Mouse (Mus musculus) G1E-ER4 (cell line): ENCODE measurements around the gene Sycp1. TPM values are rescaled to one million over a fixed set of nuclear protein-coding genes. Genes with fewer than 3 reads are reported as not detected.

Experiments used
- GATA1 ChIP-seq: IDR thresholded peaks from one replicate; pipeline ENCODE4 v1.8.0; 2012; ENCODE audit warnings: low read length, inconsistent platforms
- polyA plus RNA-seq: library from polyadenylated mRNA; stranded (reverse); fragments of >175 nt; gene quantifications from 2 replicates; pipeline ENCODE4 v1.2.3, GENCODE M21; 2012

Sycp1 gene
- polyA plus RNA-seq: not detected in 2 replicates

DNA sequence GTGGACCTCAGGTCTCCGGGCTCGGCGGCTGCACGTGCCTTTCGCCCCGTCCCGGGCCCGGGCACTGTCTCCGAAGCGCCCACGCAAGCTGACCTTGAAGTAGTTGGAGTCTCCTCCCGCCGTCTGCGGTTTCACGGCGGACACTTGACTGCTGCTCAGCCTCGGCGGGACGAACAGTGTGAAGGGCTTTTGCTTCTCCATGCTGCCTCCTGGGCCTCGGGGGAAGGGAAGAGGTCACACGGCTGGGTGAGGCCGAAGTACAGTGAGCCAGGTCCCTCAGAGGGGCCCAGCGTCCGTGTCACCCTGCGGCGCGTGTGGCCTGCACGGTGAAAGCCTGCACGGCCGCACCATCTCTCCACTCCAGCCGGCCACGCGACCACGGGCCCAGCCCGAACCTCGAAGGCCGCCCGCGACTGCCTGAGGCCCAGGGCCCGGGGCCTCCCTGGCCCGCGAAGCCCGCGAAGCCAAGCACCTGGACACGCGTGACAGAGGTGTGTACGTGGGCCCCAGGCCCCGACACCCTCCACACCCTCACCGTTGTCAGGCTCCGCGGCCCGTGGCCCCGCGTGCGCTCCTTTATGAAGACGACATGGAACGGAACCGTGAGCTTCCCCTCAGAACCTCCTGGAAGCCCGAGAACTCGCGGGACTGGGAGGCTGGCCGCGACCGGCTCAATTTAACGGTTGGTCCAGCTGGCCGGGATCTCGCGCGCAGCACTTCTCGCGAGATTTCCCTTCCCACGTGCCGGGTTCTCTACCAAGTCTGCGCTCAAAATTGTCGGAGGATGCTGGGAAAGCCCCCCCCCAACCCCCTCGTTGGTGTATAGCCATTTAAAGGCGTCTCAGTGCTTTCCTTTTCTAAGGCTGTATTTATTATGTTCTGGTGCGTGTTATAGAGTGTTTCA lies at the start of gene Sycp1:
Sycp1 (minus strand) TSS at position 650 of the 904 bp plus-strand sequence.
- TF ChIP-seq GATA1: no peak

GRCm38 (mm10) chr3:102980349-102980736 lies 44.4 kb upstream of the Sycp1 start:
- TF ChIP-seq GATA1: no peak

- no peak for TF ChIP-seq GATA1
These were observed 43.8 kb upstream of the Sycp1 start for GRCm38 (mm10) chr3:102979550-102980348.

- no peak for TF ChIP-seq GATA1
These were observed 41.0 kb upstream of the Sycp1 start for GRCm38 (mm10) chr3:102976906-102977305.

GRCm38 (mm10) chr3:102970508-102970907 lies 34.6 kb upstream of the Sycp1 start:
- TF ChIP-seq GATA1: no peak

GRCm38 (mm10) chr3:102970067-102970466 lies 34.2 kb upstream of the Sycp1 start:
- no peak for TF ChIP-seq GATA1

DNA sequence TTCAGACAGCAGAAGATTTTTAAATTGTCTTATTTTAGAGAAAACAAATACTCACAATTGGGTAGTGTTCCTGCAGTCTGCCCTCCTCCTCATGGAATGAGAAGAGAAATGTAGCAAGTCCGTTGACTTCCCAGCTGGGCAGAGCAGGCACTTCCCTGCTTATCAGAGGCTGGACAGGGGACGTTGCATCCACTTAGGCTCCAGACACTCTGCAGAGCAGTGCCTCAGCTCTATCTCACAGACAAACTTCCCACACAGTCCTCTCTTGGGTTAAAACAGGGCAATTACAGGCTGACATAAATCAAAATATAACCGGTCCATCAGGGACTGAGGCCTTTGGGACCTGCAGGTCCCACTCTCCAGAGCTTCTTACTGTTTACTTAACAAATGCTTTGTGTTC lies 28.1 kb upstream of the Sycp1 start, which contains the start of gene Nr1h5:
Nr1h5 (minus strand) TSS at position 101 of the 400 bp plus-strand sequence.
- no peak for TF ChIP-seq GATA1

DNA sequence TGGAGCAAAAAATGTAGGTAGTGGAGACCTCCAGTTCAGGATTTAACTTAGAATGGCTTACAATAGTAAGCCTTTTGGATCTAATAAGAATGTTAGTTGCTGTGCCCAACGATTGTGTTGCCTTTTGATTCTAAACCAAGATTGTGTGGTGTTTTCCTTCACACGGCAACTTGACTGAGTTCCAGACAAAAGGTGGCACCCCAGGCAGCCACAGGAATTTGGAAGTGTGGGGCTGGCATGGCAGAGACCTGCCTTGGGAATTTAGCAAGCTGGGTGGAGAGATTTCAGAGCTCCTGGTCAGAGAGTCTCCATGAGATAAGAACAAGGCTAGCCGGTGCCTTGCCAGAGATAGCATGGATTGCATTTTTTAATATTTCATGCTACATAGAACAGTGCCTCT lies 19.7 kb upstream of the Sycp1 start:
- TF ChIP-seq GATA1: no peak

DNA sequence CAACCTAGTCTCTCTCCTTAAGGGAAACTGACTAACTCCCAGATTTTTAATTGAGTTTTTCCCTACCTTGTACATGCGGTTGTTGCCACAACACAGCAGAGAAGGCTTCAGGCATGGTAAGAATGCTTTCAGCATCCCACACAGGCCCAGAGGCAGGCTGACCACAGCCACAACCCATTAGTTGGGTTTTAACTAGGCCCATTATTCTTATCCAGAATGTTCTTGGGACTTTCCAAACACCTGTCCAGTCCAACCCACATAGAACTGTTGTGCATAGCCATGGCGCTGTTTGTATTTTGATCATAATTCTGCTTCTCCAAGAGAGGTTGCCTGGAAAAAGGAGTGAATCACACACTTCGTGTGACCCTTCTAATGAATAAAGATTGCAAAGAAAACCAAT lies 19.2 kb upstream of the Sycp1 start:
- TF ChIP-seq GATA1: no peak

- TF ChIP-seq GATA1: no peak
These were observed 18.6 kb upstream of the Sycp1 start for GRCm38 (mm10) chr3:102954476-102954875.

DNA sequence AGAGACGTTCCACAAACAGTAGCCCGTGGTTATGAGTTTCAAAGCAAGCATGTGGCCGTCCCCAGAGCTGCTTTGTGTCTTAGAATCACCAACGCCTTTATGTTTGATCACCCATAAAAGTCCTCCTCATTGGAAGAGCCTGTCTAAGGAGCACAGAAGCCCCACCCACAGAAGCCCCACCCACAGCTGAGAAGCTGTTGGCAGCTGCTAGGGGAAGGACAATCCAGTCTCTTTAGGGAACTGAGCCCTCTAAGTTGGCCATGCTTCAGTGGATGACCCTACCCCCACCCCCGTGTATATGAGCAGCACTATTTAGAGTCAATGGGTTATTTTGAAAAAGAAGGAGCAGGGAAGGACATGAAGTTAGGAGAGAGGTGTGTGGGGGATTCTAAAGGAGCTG lies 11.0 kb upstream of the Sycp1 start:
- TF ChIP-seq GATA1: no peak

- TF ChIP-seq GATA1: no peak
These were observed 10.4 kb upstream of the Sycp1 start for GRCm38 (mm10) chr3:102946312-102946711.

GRCm38 (mm10) chr3:102938100-102938499 lies 2.2 kb upstream of the Sycp1 start:
- TF ChIP-seq GATA1: no peak

DNA sequence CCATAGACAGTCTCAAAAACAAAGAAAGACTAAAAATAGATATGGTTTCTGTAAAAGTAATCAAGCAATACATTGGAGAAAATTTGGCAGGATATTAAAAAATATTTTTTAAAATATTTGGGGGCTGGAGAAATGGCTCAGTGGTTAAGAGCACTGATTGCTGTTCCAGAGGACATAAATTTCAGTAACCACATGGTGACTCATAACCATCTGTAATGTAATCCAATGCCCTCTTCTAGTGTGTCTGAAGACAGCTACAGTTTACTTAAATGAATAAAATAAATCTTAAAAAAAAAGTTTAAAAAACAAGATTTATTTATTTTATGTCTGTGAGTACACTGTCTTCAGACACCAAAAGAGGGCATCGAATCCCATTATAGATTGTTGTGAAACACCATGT lies 36.8 kb downstream of the Sycp1 start:
- no peak for TF ChIP-seq GATA1

DNA sequence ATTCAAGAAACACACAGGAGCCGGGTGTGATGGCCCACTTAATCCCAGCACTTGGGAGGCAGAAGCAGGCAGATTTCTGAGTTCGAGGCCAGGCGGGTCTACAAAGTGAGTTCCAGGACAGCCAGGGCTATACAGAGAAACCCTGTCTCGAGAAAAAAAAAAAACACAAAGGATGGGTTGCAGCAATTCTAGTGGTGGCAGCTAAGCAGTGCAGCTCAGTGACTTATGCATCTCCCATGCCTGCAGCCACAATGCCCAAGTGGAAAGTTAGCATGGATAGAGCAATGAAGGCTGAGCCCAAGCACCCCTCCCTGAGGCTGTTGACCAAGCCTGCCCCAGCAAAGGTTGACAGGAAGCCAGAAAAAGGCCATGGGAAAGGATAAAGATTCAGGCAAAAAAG lies 55.4 kb downstream of the Sycp1 start:
- no peak for TF ChIP-seq GATA1

DNA sequence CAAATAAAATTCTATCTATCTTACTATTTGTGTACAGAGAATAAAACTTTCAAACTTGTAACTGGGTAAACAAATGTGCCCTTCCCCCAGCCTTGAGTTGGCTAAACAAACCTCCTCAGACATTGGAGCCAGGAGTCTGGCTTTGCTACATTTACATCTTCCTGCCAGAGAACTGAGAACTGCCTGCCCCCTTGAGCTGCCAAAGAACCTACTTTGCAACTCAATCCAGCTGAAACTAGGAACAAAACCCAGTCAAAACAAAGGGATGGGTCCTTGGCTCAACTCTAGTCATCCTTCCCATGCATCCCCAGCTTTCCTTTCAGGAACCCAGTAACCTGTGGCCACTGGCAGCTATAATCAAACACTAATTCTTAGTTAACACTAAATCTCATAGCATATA lies 87.2 kb downstream of the Sycp1 start:
- no peak for TF ChIP-seq GATA1
